Mouse (Mus musculus): ENCODE data around the gene AC124108.1.
A peak's percentile ranks its signal among the peaks of the same experiment; 100 is the strongest.

Gene AC124108.1

DNA sequence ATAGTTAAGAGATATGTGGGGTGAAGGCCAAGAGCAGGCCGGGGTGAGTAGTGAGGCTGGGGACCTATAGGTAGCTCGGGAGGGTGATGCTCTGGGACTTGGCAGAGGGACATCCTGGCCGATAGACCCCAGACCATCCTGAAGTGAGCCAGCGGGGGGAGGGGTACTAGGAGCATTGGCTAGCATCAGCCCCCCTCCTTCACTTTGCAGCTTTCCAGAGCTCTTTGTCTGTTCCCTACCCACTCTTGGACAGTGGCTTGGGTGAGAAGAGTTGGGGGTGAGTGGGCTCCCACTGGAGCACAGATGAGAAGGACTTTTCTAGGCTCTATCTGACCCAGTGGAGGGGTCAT lies 10.2 kb downstream of the AC124108.1 start:
- DNase-seq: no peak

DNA sequence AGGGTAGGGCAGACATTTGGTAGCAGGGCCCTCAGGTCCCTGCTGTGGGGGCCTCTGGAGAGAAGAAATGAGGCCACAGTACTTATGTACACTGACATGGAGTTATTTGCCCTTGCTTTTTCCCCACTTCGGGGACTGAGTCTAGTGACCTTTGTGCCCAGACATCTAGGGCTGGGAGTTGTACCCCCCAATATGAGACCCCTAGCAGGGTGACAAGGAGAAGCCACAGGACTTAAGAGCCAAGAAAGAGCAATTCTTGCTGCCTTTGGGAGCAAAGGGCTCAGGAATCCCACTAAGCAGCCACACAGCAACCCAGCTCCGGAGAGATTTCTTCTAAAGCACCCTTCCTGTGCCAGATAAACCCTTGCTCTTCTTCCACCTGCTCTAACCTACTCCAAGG lies 10.7 kb downstream of the AC124108.1 start:
- no peak for DNase-seq

DNA sequence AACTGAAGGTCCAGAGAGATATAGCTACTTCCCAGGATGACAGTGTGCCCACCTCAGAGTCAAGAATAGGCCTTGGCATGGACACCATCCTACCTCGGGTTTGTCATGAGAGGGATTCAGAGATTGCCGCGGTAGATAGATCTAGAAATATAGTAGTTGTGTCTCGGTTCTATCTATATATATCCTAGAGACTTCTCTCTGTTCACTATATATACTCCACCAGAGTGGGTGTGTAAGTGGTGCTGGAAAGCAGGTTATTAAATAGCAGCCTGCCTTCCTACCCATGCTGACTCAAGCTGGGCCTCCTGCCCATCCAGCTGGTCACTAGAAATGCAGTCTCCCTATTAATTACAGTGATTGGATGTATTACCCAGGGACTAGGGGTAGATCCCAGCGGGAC lies 11.5 kb downstream of the AC124108.1 start:
- DNase-seq: no peak

DNA sequence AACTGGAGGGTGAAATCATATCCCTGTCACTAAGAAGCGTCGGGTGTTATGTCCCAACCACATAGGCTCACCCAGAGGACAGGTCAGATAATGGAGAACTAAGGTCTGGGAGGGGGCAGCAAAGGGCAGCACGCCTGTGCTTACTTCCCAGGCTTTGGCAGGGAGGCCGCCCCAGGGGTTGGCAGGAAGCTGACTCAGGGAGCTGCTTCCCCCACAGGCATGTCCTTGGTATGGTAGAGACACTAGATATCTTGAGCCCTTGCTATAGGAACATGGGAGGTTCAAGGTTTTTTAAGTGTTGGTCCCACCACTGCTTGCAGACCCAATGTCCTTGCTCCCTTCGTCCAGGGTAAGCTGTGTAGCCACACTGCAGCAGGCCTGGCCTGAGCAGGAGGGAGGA lies 14.7 kb downstream of the AC124108.1 start:
- no peak for DNase-seq

DNA sequence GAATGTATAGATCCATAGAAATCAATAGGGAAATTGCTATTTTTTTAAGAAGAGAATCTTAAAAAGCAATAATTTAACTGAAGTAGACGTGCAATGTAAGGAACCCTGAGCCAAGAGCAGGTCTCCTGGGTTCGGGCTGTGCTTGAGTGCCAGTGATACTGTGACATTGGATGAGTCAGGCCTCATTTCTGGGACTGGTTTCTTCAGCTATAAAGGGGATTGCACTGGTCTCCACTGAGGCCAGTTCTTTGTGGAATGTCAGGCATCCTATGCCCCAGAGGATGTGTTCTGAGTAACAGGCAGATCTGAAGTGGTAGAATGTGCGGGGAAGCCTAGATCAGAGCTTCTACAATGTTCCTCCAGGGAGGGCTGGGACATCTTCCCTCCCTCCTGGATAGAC lies 15.6 kb downstream of the AC124108.1 start:
- no peak for DNase-seq

DNA sequence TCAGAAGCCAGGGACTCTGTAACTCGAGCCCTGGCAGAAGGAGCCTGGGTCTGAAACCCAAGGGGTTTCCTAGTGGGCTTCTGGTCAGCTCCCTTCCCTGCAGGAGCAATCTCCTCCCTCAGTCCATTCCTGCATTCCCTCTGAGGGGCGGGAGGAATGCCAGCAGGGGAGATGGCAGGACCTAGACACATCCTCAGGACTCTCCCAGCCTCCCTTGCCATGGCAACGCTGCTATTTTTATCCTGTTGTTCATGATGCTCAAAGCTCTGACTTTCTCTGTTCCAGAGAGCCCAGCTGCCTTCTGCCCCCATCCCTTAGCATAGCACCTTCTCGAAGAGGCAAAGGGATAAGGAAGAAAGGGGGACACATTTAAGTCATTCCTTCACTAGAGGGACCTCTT lies 16.9 kb downstream of the AC124108.1 start:
- no peak for DNase-seq

DNA sequence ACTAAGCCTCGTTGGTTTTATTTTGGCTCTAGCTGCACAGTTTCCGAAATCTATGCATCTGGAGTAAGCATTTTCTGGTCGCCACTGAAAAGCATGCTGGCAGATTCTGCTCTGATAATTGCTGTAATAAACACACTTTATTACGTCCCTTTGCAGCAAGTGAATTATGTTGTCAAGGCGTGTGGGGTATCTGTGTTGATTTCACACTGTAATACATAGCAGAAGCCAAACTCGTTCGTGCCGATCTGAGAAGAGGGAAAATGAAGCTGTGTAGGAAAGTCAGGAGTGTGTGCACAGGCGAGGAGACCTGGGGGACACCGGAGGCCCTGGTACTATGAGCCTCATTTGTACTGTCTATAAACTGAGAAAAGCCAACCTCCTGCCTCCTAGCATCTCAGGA lies 18.1 kb downstream of the AC124108.1 start:
- DNase-seq: no peak

DNA sequence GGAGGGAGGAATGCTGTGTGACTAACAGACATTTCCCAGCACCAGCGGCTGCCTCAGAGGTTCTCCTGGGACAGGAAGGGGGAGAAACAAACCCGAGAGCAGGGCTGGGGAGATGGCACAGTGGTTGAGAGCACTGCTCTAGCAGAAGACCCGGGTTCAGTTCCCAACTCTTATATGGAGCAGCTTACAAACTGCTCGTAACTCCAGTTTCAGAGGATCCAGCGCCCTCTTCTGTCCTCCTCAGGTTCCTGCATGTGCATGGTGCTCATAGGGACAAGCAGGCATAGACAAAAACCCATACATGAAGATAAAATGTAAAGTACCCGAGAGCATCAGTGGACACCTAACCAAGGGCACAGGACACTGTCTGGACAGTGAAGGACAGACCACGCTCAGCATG lies 19.7 kb downstream of the AC124108.1 start:
- peak; percentile 58 to 64 for DNase-seq

DNA sequence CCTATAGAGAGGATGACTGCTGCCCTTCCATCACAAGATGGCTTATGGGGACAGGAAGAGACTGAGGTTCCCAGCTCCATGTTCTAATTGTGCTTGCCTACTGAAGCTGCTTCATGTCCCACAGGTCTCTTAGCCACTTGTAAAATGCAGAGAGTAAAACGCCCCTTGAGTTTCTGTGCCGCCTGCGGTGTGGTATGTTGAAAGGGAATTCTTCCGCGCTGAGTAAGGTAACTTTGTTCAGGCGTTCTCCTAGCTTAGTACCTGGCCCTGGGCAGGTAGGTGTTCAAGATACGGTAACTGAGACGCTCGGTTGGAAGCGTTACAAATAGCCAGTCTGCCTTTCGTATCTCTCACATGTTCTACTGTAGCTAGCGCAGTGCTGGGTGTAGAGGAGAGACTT lies 20.4 kb downstream of the AC124108.1 start:
- no peak for DNase-seq

DNA sequence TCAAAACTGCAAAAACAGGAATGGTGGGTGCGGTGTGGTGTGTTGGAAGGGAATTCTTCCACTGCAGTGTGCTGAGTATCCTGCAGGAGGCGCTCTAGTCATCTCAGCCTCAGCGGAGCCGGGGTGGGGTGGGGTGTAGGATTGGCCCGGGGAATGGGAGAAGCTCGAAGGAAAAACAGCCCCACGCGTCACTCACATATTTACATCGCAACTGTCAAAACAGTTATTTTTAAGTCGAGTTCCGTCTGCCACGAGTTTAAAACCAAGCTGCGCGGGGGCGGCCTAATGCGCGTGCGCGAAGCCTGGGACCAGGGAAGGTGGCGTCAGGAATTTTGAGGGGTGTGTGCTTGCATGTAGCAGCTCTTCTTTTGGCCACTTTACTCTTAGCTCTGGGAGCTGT lies 21.0 kb downstream of the AC124108.1 start:
- DNase-seq: peak; percentile 34 to 76

DNA sequence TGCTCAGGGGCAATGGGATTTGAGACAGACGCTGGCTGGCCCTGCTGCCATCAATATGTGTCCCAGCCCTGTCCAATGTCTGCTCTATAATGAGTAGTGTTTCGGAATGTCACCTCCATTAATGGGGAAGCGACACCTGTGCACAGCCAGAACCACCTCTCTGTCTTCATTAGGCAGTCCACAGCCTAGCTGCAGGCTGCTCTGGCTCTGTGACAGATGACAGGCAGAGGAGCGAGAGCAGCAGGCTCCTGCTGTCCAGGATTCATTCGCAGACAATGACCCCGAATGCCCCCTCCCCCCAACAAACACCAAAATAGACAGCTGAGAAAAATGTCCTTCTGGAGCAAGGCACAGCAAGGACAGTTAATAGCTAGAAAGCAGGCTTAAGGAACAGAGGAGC lies 21.8 kb downstream of the AC124108.1 start:
- no peak for DNase-seq

DNA sequence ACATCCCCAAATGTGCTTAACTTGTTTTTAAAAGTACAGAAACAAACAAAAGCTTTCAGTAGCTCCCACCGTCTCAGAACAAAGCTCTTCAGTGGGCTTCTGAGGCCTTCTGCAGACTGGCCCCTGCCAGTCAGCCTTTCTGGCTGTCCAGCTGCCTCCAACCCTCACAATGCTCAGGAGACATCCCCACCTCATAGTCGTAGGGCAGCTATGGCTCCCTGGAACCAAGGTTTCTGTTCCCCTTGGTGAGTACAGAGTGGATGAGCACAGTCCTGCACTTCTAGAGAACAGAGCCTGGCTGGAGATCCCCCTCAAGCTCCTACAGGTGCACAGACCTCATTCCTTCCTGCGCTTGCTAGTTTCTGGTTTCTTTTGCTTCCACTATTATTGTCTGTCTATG lies 25.0 kb downstream of the AC124108.1 start:
- DNase-seq: no peak

DNA sequence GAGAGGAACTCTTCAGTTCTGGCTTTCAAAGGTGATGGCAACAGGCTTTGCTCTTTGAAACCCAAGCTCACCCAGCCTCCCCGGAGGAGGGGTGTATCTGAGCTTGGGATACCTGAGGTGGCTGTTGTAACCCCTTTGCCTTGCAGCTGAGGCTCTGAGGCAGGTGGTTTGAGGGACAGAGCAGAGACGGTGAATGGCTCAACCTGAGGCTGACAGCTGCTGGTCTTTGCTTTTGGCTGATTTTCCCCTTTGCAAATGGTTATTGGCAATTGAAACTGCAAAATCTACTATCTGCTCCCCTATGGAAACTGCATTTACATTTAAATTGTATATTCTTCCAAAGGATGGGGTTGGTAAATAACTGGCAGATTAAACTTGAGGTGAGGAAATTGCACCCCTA lies 30.4 kb downstream of the AC124108.1 start:
- DNase-seq: no peak

DNA sequence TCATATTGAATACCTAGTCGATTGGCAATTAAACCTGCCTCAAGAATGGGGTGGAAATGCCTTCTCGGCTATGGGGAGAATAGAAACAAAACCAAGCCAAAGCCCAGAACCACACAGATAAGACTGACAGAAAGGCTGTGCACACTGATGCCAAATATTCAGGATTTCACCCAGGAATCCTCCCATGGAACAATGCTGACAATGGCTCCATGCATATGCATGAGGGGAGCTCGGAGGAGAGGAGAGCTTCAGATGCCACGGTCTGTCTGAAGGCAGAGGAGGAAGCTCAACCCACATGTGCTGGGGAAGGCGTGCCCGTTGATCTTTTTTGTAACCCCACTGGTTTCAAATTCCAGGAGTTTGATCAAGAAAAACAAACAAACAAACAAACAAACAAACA lies 30.9 kb downstream of the AC124108.1 start:
- no peak for DNase-seq

DNA sequence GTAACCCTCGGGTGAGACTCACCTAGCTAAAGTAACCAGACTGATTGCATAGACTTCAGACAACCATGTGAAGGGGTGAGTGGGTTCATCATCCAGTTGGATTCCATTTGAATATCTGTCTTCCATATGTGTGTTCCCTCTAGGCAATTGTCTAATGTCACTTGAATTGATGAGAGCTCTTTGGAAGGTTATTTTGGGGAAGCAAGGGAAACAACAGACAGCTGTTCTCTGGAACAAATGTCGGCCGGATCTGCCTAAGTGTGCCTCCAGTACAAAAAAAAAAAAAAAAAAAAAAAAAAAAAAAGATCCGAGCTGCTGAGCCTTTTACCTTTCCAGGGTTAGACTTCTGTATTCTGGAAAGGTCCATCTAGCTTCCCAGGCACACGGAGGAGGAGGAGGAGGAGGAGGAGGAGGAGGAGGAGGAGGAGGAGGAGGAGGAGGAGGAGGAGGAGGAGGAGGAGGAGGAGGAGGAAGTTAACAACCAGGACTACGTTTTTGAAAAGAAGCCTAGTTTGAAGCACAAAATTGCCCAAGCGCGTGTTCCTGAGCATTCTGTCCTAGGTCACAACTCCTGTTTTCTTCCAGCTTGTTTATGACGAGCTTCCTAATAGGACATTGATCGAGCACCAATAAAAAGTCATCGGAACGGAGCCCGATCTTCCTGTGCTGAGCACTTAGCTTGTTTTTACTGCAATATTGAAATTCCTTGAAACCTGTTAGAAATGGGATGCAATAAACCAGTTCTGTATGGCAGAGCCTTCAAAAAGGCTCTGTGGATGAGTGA lies 35.2 kb downstream of the AC124108.1 start:
- peak in 1 of 2 experiments; percentile 42 for DNase-seq

DNA sequence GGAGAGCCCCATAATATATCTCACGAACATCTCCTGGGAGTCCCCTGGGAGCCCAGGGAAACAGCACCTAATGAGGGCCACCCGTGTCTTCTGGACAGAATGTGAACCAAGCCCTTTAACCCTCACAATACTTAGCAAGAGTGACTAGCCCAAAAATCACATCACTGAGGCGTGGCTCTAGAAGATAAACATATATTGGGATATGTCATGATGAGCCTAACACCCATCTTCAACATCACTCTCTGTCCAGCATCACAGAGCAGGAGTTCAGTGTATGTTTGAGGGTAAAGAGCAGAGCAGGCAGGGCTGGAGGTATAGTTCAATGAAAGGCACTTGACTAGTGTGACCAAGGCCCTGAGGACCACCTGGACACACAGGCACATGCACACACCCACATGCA lies 38.4 kb downstream of the AC124108.1 start, which contains the start of gene Gm10188:
TSS of gene Gm10188 (minus strand) at position 101 of the 400 bp plus-strand sequence.
- DNase-seq: no peak

DNA sequence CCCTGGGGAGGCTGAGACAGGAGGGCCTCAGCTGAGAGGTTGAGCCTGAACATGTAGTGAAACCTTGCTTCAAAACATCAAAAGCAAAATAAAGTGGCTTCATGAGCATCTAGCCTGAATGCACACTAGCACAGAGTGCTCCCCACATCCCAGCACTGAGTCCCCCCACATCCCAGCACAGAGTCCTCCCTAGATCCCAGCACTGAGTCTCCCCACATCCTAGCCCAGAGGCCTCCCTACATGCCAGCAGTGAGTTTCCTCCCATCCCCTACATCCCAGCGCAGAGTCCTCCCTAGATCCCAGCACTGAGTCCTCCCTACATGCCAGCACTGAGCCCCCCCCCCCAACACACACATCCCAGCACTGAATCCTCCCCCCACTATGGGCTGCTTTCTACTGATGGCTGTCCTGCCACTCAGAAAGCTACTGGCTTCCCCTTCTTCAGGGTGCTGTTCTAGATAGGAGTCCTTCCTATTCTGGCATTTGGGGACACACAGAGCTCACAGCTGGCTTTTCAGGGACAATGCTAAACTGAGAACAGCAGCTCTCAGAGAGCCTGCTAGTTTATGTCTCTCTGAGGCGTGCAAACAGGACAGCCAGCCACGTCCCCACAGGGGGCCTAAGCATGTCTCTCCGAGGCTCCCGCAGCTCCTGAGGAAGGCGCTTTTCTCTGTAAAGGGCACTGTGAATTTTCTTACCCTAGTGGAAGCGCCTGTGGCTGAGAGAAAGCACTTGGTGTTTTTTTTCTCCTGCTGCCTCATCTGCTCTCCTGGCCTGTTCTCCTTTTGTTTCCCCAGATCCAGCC lies 40.4 kb downstream of the AC124108.1 start:
- no peak for DNase-seq

DNA sequence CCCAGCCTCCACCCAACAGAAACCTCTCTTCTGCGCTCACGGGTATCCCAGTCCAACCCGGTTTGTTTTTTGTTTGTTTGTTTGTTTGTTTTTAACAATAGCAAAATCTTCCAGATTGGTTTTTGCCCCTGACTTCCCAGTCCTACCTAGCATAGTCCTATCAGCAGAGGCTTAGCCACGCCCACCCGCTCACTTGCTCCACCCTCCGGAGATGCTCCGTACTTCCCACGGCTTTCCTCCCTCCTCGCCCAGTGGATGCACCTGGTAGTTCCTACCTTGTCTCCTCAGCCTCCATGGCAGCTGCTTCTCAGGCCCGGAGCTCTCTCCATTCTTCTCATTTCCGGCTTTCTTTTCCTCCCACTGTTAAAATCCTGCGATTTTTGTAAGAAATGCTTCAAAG lies 42.3 kb downstream of the AC124108.1 start:
- DNase-seq: peak; percentile 36 to 74

DNA sequence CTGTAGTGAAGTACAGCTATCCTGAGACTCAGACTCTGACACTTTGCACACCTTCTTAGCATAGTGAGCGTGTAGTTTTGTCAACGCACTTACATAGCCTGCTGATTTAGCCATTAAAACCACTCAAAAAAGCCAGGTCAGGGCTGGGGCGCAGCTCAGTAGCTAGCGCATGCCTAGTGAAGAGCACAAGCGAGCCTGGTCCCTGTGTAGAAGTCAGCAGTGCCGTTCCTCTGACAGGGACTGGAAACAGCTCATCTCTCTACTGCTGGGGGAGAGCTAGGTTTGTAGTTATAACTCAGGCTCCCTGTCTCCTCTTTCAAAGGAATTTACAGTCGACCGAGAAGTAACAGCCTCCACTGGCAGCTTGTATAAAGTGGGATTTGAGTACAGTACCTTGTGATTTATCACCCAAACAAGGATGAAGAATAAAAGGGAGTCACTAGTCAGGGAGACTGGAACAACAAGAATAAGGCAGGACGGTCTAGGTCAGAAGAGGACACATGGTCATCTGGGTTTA lies 43.6 kb downstream of the AC124108.1 start:
- DNase-seq: no peak

DNA sequence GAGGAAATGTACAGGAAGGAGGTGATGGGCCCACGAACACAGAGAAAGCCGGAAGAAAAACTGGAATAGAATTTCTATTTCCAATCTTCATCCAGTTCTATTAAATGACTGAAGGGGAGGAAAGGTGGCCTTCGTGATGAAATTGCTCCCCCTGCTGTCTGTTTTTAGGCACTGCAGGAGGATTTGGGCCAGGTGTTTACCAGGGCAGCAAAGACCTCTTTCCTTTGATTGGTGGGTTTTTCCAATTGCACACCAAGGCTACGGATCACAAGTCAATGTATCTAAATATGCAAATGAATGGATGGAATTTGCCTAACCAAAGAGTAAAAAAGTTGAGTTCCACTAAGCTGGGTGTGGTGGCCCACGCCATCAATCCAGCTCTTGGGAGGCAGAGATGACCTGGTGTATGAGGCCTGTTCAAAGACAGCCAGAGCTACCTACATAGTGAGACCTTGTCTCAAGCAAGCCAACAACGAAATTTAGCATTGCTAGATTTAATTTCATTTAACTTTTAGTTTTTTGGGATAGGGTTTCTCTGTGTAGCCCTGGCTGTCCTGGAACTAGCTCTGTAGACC lies 46.4 kb downstream of the AC124108.1 start:
- DNase-seq: peak; percentile 57 to 75

DNA sequence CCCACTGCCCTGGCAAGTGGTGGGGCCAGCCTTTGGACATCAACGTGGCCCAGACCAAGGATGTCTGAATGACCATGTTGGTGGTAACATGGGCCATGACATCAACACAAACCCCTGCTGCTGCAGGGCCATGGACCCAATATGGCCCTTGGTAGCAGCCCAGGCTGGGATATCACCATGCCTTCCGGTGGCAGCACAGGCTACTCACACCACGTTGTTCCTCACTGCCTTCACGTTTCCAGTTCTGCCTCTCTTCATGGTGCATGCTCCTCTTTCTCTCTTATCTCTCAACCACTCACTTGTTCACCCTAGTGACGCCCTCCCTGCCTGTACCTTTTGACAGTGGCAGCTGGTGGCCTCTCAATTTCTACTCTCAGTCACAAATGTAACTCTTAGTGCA lies 53.8 kb downstream of the AC124108.1 start:
- DNase-seq: no peak

DNA sequence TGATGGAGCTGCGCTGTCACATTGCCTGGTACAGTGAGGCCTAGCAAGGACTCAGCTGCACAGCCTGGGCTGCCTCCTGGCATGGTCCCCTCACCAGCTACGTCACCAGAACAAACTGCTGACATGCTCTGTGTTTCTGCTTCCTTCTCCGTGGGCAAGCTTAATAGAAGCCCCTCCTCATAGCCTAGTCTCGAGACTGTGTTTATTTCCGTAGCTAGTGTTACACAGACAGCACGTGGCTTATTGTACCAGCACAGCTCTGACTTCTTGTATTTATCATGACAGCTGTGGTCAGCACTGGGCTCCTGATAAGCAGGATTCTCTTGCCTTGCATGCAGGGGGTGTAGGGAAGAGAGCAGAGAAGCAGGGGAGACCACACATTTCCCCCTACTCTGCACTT lies 54.9 kb downstream of the AC124108.1 start:
- DNase-seq: no peak

DNA sequence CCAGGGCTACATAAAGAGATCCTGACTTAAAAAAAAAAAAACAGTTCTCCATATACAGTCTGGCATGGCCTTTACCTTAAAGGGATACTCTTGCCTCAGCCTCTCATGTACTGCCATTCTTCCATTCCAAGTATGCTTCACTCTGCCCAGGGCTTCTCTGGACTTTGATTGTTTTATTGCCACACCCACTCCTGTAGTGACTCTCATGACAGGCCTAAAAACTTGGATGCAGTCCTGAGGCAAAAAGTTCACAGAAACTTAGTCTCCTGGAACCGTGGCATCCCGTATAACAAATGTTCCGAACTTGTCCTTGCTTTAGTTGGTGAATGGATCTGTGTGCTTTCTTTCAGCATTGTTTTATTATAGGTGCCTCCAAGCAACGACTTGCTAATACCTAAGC lies 55.4 kb downstream of the AC124108.1 start:
- DNase-seq: peak; percentile 45 to 64

DNA sequence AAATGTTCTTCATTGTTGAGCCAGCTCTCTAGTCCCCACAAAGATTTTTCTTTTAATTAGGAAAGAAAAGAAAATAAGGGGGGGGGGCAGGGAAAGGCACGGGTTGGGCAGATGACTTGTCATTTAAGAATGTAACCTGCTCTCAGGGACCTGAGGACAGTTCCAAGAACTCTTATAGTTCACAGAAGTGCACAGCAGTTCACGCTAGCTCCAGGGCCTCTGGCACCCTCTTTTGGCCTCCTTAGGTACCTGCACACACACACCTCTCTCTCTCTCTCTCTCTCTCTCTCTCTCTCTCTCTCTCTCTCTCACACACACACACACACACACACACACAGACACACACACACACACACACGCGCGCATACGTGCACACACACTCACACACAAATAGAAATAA lies 63.2 kb downstream of the AC124108.1 start:
- peak in 1 of 2 experiments; percentile 19 for DNase-seq
